Mouse (Mus musculus) liver, embryonic 12.5 days (tissue): ENCODE measurements at regions not wholly inside any gene's neighbourhood (a gene's known extent, or its start where the extent isn't known, plus 50 kb on each side); places are given as distances from the start of the nearest gene placed in this dataset.

Experiments used
- ATAC-seq: fragments of 200-750 bp; cut with Nextera tagmentation; 2 replicates; pipeline ENCODE4 v1.8.0; 2017; ENCODE audit warnings: moderate number of reproducible peaks, mild to moderate bottlenecking, moderate library complexity
- H3K27ac ChIP-seq: fragments of 300-500 bp; sonication (generic); 2 replicates; pipeline ENCODE4 v1.5.1; 2016; ENCODE audit warnings: mild to moderate bottlenecking
- H3K27me3 ChIP-seq: fragments of 300-500 bp; sonication (generic); replicated peaks from 2 replicates; pipeline ENCODE4 v1.6.1; 2016; ENCODE audit warnings: mild to moderate bottlenecking, moderate library complexity
- H3K36me3 ChIP-seq: fragments of 300-500 bp; sonication (generic); 2 replicates; pipeline ENCODE4 v1.6.1; 2016; ENCODE audit warnings: mild to moderate bottlenecking, moderate library complexity
- H3K4me1 ChIP-seq: fragments of 300-500 bp; sonication (generic); 2 replicates; pipeline ENCODE4 v1.6.1; 2016
- H3K4me2 ChIP-seq: fragments of 300-500 bp; sonication (generic); 2 replicates; pipeline ENCODE4 v1.6.1; 2016; ENCODE audit warnings: mild to moderate bottlenecking, moderate library complexity
- H3K4me3 ChIP-seq: fragments of 300-500 bp; sonication (generic); 2 replicates; pipeline ENCODE4 v1.5.1; 2016; ENCODE audit warnings: mild to moderate bottlenecking, moderate library complexity
- H3K9ac ChIP-seq: fragments of 300-500 bp; sonication (generic); 2 replicates; pipeline ENCODE4 v1.6.1; 2016; ENCODE audit warnings: mild to moderate bottlenecking, moderate library complexity
- H3K9me3 ChIP-seq: fragments of 300-500 bp; sonication (generic); replicated peaks from 2 replicates; pipeline ENCODE4 v1.6.1; 2016; ENCODE audit warnings: mild to moderate bottlenecking, moderate library complexity
- WGBS: fragments of 180-500 bp; shearing (Covaris S2); methylation state at CpG from one replicate; pipeline ENCODE4 v1.1.7; 2016; ENCODE audit not compliant: insufficient replicate concordance; 5-methylcytosine and 5-hydroxymethylcytosine counted together

DNA sequence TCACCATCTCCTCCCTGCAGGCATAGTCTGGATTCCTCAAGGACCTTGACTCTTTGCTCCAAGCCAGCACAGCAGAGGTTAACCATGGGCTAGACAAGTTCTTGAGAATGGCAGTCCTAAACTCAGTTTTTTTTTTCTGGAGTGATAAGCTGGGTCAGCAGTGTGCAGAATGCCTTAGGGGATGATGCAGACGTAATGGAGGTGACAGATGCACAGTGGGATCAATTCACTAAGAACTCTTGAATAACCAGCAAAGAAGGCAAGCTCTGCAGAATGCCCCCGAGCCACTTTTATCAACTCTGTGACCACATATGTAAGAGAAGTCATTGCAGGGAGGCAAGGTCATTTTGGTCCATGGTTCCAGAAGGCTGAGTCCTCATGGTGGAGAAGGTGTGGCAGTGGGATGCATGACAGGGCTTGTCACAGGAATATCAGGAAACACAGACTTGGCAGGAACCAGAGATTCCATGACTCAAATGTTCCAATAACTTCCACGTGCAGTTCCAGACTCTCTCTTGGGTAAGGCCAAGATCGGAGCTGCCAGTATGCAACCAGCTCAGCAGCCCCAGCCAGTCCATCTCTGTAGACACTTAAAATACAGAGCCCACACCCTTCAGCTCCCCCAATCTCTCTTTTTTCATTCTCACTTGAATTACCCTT is 494.3 kb downstream of the Cdh26 start:
- 0 out of 2 replicates have a peak, but pooled peaks cover 4% of the 10 kb centered on the region for H3K9me3 ChIP-seq
- no peak overlapping the region for H3K4me2 ChIP-seq
- WGBS = 50% methylated on average over 4 of the region's 4 CpGs
- no peaks in the 10 kb centered on the region for H3K36me3 ChIP-seq
- no peak overlapping the region for H3K27ac ChIP-seq
- H3K4me1 ChIP-seq = no peaks in the 10 kb centered on the region
- H3K27me3 ChIP-seq = no peaks in the 10 kb centered on the region
- ATAC-seq = no peak
- H3K4me3 ChIP-seq = no peak overlapping the region
- H3K9ac ChIP-seq = no peak overlapping the region

DNA sequence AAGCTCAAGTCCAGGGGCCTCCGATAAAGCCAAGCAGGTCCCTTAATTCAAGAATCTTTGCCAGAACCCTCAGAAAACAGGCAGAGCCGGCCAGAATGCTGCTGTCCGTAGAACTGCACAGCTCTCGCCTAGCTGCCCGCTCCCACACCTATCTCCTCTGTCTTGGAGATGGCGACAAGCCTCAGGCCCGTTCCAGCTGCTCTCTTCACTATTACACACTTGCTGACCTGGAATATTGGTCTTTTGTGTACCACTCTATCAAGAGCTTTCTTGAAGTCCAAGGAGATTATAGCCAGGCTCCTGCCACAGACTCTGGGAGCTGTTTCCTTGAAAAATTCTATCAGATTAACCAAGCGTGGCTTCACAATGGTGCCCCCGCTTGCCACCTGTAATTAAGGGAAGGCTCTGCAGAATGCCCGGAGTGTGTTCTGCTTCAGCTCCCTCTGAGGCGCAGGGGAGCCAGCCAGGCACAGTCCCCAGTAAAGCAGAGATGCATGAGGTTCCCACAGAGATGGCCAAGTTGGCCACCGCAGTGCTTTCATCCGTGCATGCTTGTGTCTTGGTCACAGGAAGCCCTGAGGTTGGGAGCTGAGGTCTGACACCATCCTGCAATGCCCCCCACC is 496.8 kb downstream of the Cdh26 start:
- no peaks in the 10 kb centered on the region for H3K27me3 ChIP-seq
- no peak overlapping the region for H3K9ac ChIP-seq
- H3K9me3 ChIP-seq = 0 out of 2 replicates have a peak, but pooled peaks cover under 1% of the 10 kb centered on the region
- 63% methylated on average over 13 of the region's 13 CpGs for WGBS
- no peak for ATAC-seq
- no peaks in the 10 kb centered on the region for H3K36me3 ChIP-seq
- no peak overlapping the region for H3K27ac ChIP-seq
- no peaks in the 10 kb centered on the region for H3K4me1 ChIP-seq
- H3K4me2 ChIP-seq = no peak overlapping the region
- H3K4me3 ChIP-seq = no peak overlapping the region

DNA sequence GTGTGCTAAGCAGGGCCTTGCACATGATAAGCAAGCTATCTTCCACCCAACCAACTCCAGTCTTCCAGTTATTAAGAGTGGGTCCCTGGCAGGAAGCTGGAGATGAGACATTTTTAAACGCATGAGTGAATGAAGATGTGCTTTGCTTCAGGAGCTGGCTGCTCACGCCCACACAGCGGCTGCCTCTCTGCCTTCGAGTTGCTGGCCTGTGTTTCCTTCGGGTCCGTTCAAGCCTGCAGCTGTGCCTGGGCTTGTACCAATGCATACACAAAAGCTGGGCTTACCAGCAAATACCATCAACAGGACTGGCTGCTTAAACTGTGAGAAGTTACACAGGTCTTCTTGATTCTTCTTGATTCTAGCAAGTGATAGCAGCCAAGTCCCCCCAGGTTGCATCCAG is 498.7 kb downstream of the Cdh26 start:
- no peak overlapping the region for H3K4me3 ChIP-seq
- H3K4me1 ChIP-seq = no peaks in the 10 kb centered on the region
- H3K4me2 ChIP-seq = no peak overlapping the region
- no peak for ATAC-seq
- H3K9ac ChIP-seq = no peak overlapping the region
- H3K27me3 ChIP-seq = no peaks in the 10 kb centered on the region
- 75% methylated on average over 6 of the region's 6 CpGs for WGBS
- no peak overlapping the region for H3K27ac ChIP-seq
- no peaks in the 10 kb centered on the region for H3K36me3 ChIP-seq
- H3K9me3 ChIP-seq = no peaks in the 10 kb centered on the region

DNA sequence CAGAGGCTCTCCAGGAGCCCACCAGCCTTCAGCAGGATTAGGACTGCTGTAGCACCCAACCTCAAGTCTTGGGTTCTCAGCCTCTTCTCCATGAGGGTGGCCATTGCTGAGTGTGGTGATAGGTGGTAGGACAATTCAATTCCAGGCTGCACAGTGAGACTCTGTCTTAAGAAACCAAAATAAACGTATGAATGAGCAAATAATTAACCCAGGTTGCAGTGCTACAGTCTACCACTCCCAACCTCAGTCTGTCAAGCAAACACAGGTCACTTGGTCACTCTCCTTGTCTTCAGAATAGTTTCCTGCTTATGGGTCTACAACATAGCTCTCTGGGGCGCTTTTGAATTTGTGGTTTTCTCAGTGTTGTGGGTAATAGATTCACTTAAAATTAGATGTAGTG is 499.8 kb downstream of the Cdh26 start:
- Histone ChIP-seq H3K4me1 (no peaks in the 10 kb centered on the region), H3K27me3 (no peaks in the 10 kb centered on the region), H3K4me3 (no peak overlapping the region), H3K9me3 (no peaks in the 10 kb centered on the region), H3K9ac (no peak overlapping the region), H3K27ac (no peak overlapping the region), H3K36me3 (no peaks in the 10 kb centered on the region), H3K4me2 (no peak overlapping the region)
- no peak for ATAC-seq
- 28% methylated on average over 2 of the region's 2 CpGs for WGBS

DNA sequence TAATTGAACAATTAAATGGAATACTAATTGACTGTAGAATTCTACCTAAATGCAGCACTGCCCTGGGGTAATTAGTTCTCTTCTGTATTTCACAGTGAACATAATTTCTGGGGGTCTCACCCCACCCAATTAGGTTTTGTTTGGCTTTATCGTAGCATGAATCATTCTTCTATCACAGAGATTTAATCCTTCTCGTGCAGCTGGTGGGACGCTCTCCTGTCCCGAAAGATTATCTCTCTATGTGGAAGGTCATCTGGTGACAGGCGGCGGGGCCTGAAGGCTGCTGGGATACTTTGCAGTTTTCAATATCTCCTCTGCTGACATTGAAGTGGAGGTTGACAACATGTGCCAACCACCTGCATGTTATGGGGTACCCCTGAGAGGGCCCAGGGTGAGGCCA is 493.8 kb upstream of the Cdh4 start:
- H3K27me3 ChIP-seq = no peaks in the 10 kb centered on the region
- H3K9me3 ChIP-seq = no peaks in the 10 kb centered on the region
- no peaks in the 10 kb centered on the region for H3K36me3 ChIP-seq
- no peak overlapping the region for H3K9ac ChIP-seq
- 73% methylated on average over 6 of the region's 6 CpGs for WGBS
- no peaks in the 10 kb centered on the region for H3K4me1 ChIP-seq
- ATAC-seq = no peak
- H3K4me3 ChIP-seq = no peak overlapping the region
- no peak overlapping the region for H3K27ac ChIP-seq
- no peak overlapping the region for H3K4me2 ChIP-seq

DNA sequence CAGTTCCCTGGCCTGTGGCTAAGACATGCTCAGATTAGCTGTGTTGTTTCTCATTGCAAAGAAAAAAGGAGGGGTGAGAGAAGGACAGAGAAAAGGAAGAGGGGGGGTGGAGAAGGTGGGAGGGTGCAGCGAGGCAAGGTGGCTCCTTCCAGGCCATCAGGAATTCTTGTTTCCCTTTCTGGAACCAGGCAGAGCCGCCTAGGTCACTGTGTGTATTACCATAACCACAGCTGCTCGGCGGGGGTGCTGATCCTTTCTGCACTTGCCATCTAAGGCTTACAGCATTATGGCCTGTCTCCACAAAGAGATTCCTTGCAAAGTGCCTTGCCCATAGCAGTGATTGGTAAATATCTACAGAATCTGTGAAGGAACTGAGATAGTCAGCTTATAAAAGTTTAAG is 493.1 kb upstream of the Cdh4 start:
- ATAC-seq = no peak
- no peak overlapping the region for H3K9ac ChIP-seq
- H3K4me3 ChIP-seq = no peak overlapping the region
- 41% methylated on average over 4 of the region's 4 CpGs for WGBS
- H3K9me3 ChIP-seq = no peaks in the 10 kb centered on the region
- no peak overlapping the region for H3K27ac ChIP-seq
- H3K36me3 ChIP-seq = no peaks in the 10 kb centered on the region
- no peaks in the 10 kb centered on the region for H3K27me3 ChIP-seq
- no peak overlapping the region for H3K4me2 ChIP-seq
- no peaks in the 10 kb centered on the region for H3K4me1 ChIP-seq

DNA sequence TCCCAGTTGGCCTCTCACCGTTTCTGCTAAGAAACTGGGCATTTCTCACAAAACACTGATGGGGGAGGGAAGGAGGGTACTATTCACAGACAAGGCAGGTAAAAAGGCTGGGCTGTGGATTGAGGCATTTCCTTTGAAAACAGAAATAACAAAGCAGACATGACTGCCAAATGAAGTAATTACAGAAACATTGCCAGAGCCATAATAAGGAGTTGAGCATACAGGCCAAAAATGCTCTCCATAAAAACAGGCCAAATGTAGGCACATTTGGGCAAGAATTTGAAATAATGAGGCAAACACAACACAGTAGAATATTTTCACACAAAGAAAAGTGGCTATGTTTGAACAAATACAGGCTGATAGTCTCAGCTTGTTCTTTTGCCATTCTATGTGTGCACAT is 491.9 kb upstream of the Cdh4 start:
- ATAC-seq = no peak
- Histone ChIP-seq H3K4me1 (no peaks in the 10 kb centered on the region), H3K4me2 (no peak overlapping the region), H3K27me3 (no peaks in the 10 kb centered on the region), H3K4me3 (no peak overlapping the region), H3K9me3 (no peaks in the 10 kb centered on the region), H3K9ac (no peak overlapping the region), H3K27ac (no peak overlapping the region), H3K36me3 (no peaks in the 10 kb centered on the region)
- 35% methylated on average over 1 of the region's 1 CpGs for WGBS

DNA sequence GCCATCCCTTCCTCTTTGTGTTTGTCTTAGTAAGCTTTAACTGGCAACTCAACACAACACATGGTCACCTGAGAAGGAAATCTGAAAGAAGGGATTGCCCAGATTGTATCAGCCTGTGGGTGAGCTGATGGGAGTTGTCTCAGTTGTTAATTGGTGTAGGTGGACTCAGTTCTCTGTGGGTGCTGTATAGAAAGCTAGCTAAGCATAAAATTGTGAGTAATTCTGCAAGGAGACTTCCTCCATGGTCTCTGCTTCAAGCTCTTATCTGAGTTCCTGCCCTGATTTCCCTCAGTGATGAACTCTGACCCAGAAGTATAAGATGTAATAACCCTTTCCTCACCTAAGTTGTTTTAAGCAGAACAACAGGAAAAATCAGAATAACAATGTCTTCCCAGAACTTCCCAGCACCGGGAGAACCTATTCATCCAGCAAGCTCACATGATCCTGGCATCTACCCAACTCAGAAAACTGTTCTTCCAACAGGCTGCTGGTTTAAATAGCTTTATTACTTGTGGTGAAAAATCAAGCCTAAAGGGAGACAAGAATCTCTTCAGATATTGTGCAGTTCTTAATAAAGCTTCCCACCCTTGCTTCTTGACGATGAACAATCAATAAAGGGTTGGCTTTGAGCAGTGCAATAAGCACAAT is 487.7 kb upstream of the Cdh4 start:
- Histone ChIP-seq H3K4me2 (no peak overlapping the region), H3K9me3 (no peaks in the 10 kb centered on the region), H3K9ac (no peak overlapping the region), H3K27ac (no peak overlapping the region), H3K36me3 (no peaks in the 10 kb centered on the region), H3K4me1 (no peaks in the 10 kb centered on the region), H3K27me3 (no peaks in the 10 kb centered on the region), H3K4me3 (no peak overlapping the region)
- WGBS = 61% methylated on average over 2 of the region's 2 CpGs
- no peak for ATAC-seq

DNA sequence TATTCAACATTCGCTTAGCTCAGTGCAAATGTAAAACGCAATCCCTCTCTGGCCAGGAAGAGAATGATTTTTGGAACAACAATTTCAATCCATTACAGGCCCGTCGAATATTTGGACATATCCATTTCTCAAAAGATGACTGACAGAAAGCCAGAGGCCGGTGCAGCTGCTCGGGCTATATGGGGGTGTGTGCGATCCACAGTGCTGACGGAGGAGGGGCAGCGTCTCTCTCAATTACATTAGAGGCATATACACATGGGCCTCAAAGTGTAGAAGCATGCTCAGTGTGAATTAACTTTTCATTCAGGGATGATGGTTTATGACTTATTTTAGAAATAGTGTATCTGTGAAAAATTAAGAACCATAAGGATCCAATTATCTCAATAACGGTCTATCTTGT is 483.4 kb upstream of the Cdh4 start:
- no peak for ATAC-seq
- no peak overlapping the region for H3K4me2 ChIP-seq
- no peaks in the 10 kb centered on the region for H3K27me3 ChIP-seq
- no peak overlapping the region for H3K4me3 ChIP-seq
- 79% methylated on average over 10 of the region's 10 CpGs for WGBS
- H3K9me3 ChIP-seq = no peaks in the 10 kb centered on the region
- no peak overlapping the region for H3K27ac ChIP-seq
- no peaks in the 10 kb centered on the region for H3K4me1 ChIP-seq
- no peak overlapping the region for H3K9ac ChIP-seq
- H3K36me3 ChIP-seq = no peaks in the 10 kb centered on the region

DNA sequence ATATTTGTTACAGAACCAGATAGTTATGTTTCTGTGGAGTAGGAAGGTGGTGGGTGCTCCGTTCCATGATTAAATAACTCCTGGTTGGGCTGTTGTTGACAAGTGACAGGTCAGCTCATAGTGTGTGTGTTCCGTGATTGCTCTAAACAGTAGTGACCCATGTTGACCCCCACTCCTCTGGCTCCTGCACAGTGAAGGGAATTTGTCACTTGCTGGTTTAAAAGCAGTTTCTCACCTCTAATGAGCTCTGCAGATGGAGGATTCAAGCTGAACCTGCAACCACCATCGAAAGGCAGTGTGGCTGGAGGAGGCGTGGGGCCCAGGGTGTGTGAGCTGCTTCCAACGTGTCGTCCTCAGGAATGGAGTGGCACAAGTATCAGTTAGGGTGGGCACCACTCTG is 482.6 kb upstream of the Cdh4 start:
- H3K4me1 ChIP-seq = no peaks in the 10 kb centered on the region
- H3K9ac ChIP-seq = no peak overlapping the region
- no peaks in the 10 kb centered on the region for H3K27me3 ChIP-seq
- no peak overlapping the region for H3K27ac ChIP-seq
- H3K4me2 ChIP-seq = no peak overlapping the region
- WGBS = 57% methylated on average over 6 of the region's 6 CpGs
- H3K9me3 ChIP-seq = no peaks in the 10 kb centered on the region
- no peaks in the 10 kb centered on the region for H3K36me3 ChIP-seq
- no peak overlapping the region for H3K4me3 ChIP-seq
- no peak for ATAC-seq

DNA sequence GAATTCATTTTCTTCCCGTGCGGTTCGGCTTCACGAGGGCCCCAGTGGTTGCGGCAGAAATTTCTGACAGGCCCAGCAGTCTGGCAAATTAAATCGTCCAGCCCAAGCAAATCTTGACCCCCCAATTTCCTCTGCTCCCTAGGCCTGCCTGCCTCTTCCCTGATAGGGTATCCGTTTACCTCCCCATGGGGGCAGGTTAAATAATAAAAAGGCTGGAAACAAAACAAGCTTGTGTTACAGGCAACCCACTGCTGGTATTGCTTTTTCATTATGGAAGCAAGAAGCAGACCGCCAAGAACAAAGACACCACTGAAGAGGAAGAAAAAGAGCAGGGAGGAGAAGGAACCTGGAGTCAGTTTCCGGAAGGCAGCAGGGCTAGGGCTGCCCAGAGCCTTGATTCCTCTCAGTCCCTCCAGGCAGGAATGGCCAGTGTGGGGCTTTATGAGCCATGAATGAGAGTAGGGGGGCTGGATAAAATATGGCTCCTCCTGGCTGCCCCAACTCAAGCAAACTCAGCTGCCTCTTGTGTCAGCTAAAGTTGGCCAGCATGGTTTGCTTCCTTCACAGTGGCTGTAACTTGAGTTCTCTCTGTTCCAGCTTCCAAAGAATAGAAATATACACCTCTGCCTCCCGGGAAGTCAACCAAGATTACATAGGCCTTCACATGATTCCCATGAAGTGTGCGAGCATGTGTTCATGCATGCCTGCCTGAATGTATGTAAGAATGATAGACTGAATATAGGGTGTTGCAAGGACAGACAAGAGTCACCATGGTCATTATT is 474.5 kb upstream of the Cdh4 start:
- no peaks in the 10 kb centered on the region for H3K27me3 ChIP-seq
- 71% methylated on average over 11 of the region's 11 CpGs for WGBS
- H3K4me1 ChIP-seq = no peaks in the 10 kb centered on the region
- peaks cover 11% of the 10 kb centered on the region; the same call in 1 of the 2 replicates for H3K9me3 ChIP-seq
- H3K27ac ChIP-seq = no peak overlapping the region
- no peak overlapping the region for H3K9ac ChIP-seq
- ATAC-seq = no peak
- H3K4me2 ChIP-seq = no peak overlapping the region
- no peak overlapping the region for H3K4me3 ChIP-seq
- H3K36me3 ChIP-seq = no peaks in the 10 kb centered on the region

DNA sequence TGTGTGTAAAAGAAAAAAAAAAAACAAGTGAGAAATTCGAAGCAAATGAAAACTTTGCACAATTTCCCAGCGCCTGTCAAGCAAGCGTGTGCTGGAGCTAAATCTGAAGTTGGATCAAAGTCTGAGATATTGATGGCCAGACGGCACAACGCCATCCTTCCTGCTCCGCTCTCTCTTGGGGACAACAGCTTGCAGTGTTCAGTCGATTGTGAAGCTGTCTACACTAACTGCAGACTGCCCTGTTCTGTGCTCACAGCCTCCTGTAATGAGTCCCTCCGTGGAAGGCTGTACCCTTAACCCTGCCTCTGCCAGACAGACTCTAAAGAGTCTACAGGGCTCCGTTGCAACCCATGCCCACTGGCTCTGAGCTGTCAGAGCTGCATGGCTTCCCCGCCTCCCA is 472.5 kb upstream of the Cdh4 start:
- H3K9ac ChIP-seq = no peak overlapping the region
- H3K27me3 ChIP-seq = no peaks in the 10 kb centered on the region
- no peaks in the 10 kb centered on the region for H3K36me3 ChIP-seq
- ATAC-seq = no peak
- no peak overlapping the region for H3K4me2 ChIP-seq
- no peaks in the 10 kb centered on the region for H3K4me1 ChIP-seq
- H3K9me3 ChIP-seq = peaks cover 13% of the 10 kb centered on the region; the same call in 1 of the 2 replicates
- H3K4me3 ChIP-seq = no peak overlapping the region
- WGBS = 77% methylated on average over 10 of the region's 10 CpGs
- no peak overlapping the region for H3K27ac ChIP-seq
